Mouse (Mus musculus): ENCODE results near the gene Mrpl48. TPM values are rescaled to one million over a fixed set of nuclear protein-coding genes. Genes with fewer than 3 reads are reported as not detected.

Gene Mrpl48
- polyA plus RNA-seq, 1 experiment from 2014 or later: 102 TPM

DNA sequence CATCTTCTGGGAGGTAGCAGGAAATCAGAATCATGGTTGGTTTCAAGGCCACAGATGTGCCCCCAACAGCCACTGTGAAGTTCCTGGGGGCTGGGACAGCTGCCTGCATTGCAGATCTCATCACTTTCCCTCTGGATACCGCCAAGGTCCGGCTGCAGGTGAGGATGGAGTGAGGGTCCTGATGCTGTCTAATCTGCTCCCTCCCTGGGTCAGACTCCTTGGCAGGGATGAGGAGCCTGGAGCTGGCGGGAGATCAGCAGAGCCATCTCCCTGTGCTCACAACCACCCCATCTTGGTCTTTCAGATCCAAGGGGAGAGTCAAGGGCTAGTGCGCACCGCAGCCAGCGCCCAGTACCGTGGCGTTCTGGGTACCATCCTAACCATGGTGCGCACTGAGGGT, 111.3 kb downstream of the Mrpl48 start:
- DNase-seq (ENCODE audit: low spot score): no peak

DNA sequence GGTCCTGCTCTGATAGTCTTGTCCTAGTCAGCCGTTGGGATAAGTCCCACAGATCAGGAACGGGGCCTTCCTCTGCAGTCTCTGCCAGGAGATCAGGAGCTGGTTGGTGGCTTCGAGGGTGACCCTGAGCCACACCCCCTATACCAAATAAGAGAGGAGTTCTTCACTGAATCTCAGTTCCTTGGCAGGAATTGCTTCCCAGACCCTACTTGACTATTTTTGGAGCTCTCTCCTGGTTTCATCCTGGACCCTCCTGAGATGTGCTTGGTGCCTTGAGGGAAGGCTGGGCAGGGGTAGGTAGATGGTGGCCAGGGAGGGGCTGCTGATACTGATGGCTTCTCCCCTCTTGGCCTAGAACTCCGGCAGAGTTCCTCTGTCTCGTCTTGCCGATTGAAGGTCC, 111.7 kb downstream of the Mrpl48 start:
- no peak for DNase-seq (ENCODE audit: low spot score)

Other genes with a start within 250 kb of the Mrpl48 start
- gene C2cd3, start 236.1 kb downstream of the Mrpl48 start, polyA plus RNA-seq (2015; fragmentation: Nextera tagmentation; extraction: Ambion mirVana): 20.5 and 20.6 TPM in 2 replicates
- gene Ppme1, start 236.0 kb downstream of the Mrpl48 start, polyA plus RNA-seq (2015; fragmentation: Nextera tagmentation; extraction: Ambion mirVana): 41.5 and 48.4 TPM in 2 replicates
- gene Ucp3, start 135.3 kb downstream of the Mrpl48 start, polyA plus RNA-seq (2015; fragmentation: Nextera tagmentation; extraction: Ambion mirVana): 0.12 and 0.14 TPM in 2 replicates
- 803 and 920 TPM in 2 replicates for gene Ucp2, start 115.0 kb downstream of the Mrpl48 start, polyA plus RNA-seq (2015; fragmentation: Nextera tagmentation; extraction: Ambion mirVana)
- 1.7 TPM in 2 replicates for gene Dnajb13, start 93.3 kb downstream of the Mrpl48 start, polyA plus RNA-seq (2015; fragmentation: Nextera tagmentation; extraction: Ambion mirVana)
- 18.4 and 18.6 TPM in 2 replicates for gene Coa4, start 71.2 kb downstream of the Mrpl48 start, polyA plus RNA-seq (2015; fragmentation: Nextera tagmentation; extraction: Ambion mirVana)
- 44.4 and 47.4 TPM in 2 replicates for gene Rab6a, start 891 bp downstream of the Mrpl48 start, polyA plus RNA-seq (2015; fragmentation: Nextera tagmentation; extraction: Ambion mirVana)
- 5.8 and 7.1 TPM in 2 replicates for gene Plekhb1, start 54.1 kb upstream of the Mrpl48 start, polyA plus RNA-seq (2015; fragmentation: Nextera tagmentation; extraction: Ambion mirVana)
- gene Fam168a, start 98.3 kb upstream of the Mrpl48 start, polyA plus RNA-seq (2015; fragmentation: Nextera tagmentation; extraction: Ambion mirVana): 17.2 and 19.2 TPM in 2 replicates

All from thymus, postnatal 0 days (tissue).